In genomic region chr13:117183288-117183687, GRCm38 (mm10) we compare ENCODE assay signal across 25 mouse cellular contexts. TPM values are rescaled to one million over a fixed set of nuclear protein-coding genes. Genes with fewer than 3 reads are reported as not detected.
"Had no signal": no experiment of that assay in that cellular context is flagged by ENCODE, and none has a peak within 500 bp of the region (broad histone marks: within the 10 kb centered on the region; RNA-seq: fewer than 3 reads in every experiment).

No protein-coding gene starts in this region.

- H3K4me2 ChIP-seq: heart, embryonic 12.5 days; hindbrain, embryonic 12.5 days; hindbrain, embryonic 14.5 days; intestine, embryonic 15.5 days; limb, embryonic 12.5 days had no signal

- DNase-seq: gastrocnemius, postnatal 14 days; gastrocnemius, postnatal 36 days; heart, adult 18-20 months; heart, postnatal 10 days; heart, postnatal 36 days; kidney, adult 18-20 months; kidney, adult 8-10 months; kidney, postnatal 10 days; kidney, postnatal 25 days; kidney, postnatal 4 days had no signal

- ATAC-seq: hindbrain, embryonic 16.5 days; inflammation-experienced regulatory T-cells, adult 6 months; intestine, embryonic 15.5 days; intestine, postnatal 0 days had no signal

- H3K4me3 ChIP-seq: heart, embryonic 10.5 days; heart, embryonic 12.5 days; hindbrain, embryonic 12.5 days; intestine, embryonic 15.5 days; layer of hippocampus, adult 2 months; left cerebral cortex, adult 2 months; limb, embryonic 10.5 days; limb, embryonic 12.5 days had no signal

- H3K27ac ChIP-seq: heart, embryonic 10.5 days; hindbrain, embryonic 12.5 days; hindbrain, embryonic 14.5 days; intestine, embryonic 15.5 days; layer of hippocampus, adult 2 months; left cerebral cortex, adult 2 months; limb, embryonic 10.5 days; limb, embryonic 12.5 days; liver, embryonic 14.5 days had no signal

- H3K27me3 ChIP-seq: heart, embryonic 12.5 days; hindbrain, embryonic 12.5 days; intestine, embryonic 15.5 days; limb, embryonic 12.5 days had no signal

- H3K36me3 ChIP-seq: heart, embryonic 10.5 days; heart, embryonic 12.5 days; hindbrain, embryonic 12.5 days; intestine, embryonic 15.5 days; limb, embryonic 10.5 days; limb, embryonic 12.5 days had no signal

- H3K9ac ChIP-seq: heart, embryonic 12.5 days; hindbrain, embryonic 12.5 days; hindbrain, embryonic 14.5 days; intestine, embryonic 15.5 days; limb, embryonic 12.5 days; liver, embryonic 14.5 days had no signal

- H3K9me3 ChIP-seq: heart, embryonic 10.5 days; heart, embryonic 12.5 days; hindbrain, embryonic 12.5 days; intestine, embryonic 15.5 days; limb, embryonic 10.5 days; limb, embryonic 12.5 days had no signal

- H3K4me1 ChIP-seq: heart, embryonic 10.5 days; heart, embryonic 12.5 days; hindbrain, embryonic 12.5 days; intestine, embryonic 15.5 days; limb, embryonic 10.5 days; limb, embryonic 12.5 days had no signal

RNA-seq across cellular contexts. Expression of gene Gm17509, which starts 37.6 kb away (rescaled TPM):
- polyA plus RNA-seq: heart, embryonic 14.5 days; intestine, postnatal 0 days; liver, adult 2 months had no signal
